Mouse (Mus musculus): ENCODE measurements around the gene Dnajb8. TPM values are rescaled to one million over a fixed set of nuclear protein-coding genes. Genes with fewer than 3 reads are reported as not detected.
A peak's percentile ranks its signal among the peaks of the same experiment; 100 is the strongest.

The Dnajb8 gene
- polyA plus RNA-seq, 1 experiment from 2014 or later: not detected

- 59% methylated on average over 8 of the region's 8 CpGs for WGBS (ENCODE audit: insufficient replicate concordance)
- H3K27ac ChIP-seq (replicated peaks): no peak overlapping the region
- H3K36me3 ChIP-seq (replicated peaks): no peaks in the 10 kb centered on the region
- peaks cover 10% of the 10 kb centered on the region for H3K4me1 ChIP-seq (replicated peaks)
- H3K9me3 ChIP-seq (replicated peaks): no peaks in the 10 kb centered on the region
- H3K4me2 ChIP-seq: no peak overlapping the region
- no peak overlapping the region for H3K4me3 ChIP-seq (replicated peaks)
- no peak for ATAC-seq (ENCODE audit: insufficient read depth)
- peaks cover 75% of the 10 kb centered on the region for H3K27me3 ChIP-seq
- H3K9ac ChIP-seq: no peak overlapping the region
Observed at GRCm38 (mm10) chr6:88233996-88234395, 11.9 kb downstream of the Dnajb8 start.

DNA sequence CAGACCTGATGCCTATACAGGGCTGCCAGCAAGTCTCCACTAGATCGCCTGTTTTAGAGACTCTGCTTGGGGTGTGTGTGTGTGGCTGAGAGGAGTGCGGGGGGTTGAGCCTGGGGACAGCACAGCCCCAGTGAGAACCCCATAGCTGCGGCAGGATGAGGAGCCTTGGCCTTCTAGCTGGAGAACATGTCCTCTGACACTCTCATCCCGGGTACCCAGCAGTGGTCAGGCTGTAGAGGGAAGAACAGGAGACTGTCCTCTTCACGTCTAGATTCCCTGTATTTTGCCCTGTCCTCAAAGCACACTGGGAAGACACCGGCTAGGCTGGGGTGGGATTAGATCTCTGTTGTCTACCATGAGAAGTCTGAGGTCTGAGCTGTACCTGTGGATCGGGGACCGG, 13.4 kb downstream of the Dnajb8 start:
- no peaks in the 10 kb centered on the region for H3K9me3 ChIP-seq (replicated peaks)
- H3K4me3 ChIP-seq (replicated peaks): no peak overlapping the region
- H3K27ac ChIP-seq (replicated peaks): no peak overlapping the region
- no peak for ATAC-seq (ENCODE audit: insufficient read depth)
- H3K4me2 ChIP-seq: no peak overlapping the region
- H3K27me3 ChIP-seq: peaks cover 74% of the 10 kb centered on the region
- H3K4me1 ChIP-seq (replicated peaks): peaks cover 10% of the 10 kb centered on the region
- H3K9ac ChIP-seq: no peak overlapping the region
- no peaks in the 10 kb centered on the region for H3K36me3 ChIP-seq (replicated peaks)
- WGBS (ENCODE audit: insufficient replicate concordance): 31% methylated on average over 8 of the region's 8 CpGs

DNA sequence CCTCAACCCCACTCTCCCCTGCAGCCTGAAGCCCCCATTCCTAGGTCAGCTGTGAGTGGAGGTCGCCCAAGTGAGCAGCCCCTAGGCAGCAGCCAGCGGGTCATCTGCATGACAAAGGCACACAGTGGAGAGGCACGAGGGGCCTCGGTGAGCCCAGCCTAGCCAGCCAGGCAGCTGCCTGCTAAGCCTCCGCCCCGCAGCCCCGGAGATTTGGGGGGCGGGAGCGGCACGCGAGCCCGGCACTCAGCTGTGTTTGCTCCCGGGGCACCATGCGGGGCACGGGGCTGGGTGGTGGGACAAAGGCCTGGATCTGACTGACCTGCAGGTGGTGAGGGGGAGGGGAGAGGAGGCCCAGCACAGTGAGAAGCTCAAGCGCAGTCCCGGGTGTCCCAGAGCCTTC, 13.9 kb downstream of the Dnajb8 start:
- 15% methylated on average over 17 of the region's 17 CpGs for WGBS (ENCODE audit: insufficient replicate concordance)
- Histone ChIP-seq H3K4me1 (replicated peaks) (peaks cover 10% of the 10 kb centered on the region), H3K9me3 (replicated peaks) (no peaks in the 10 kb centered on the region), H3K27ac (replicated peaks) (no peak overlapping the region), H3K4me2 (no peak overlapping the region; the same call in 1 of the 2 replicates), H3K9ac (no peak overlapping the region), H3K4me3 (replicated peaks) (no peak overlapping the region), H3K27me3 (peaks cover 78% of the 10 kb centered on the region), H3K36me3 (replicated peaks) (no peaks in the 10 kb centered on the region)
- no peak for ATAC-seq (ENCODE audit: insufficient read depth)

DNA sequence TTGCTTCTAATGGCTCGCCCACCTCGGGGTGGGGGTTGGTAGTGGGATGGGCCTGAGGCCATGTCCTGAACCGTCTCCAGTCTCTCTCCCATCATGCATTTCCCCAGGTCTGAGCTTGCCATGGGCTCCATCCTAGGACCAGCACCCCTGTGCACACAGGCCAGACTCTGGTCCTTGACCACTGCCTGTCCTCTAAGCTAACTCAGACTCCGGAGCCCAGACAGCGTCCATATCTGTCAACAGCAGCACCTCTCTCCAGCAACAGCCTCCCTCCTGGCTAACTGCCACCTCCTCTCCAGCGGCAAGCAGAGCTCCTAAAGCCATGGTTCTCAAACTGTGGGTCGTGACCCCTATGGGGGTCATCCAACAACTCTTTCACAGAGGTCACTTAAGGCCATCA, 14.4 kb downstream of the Dnajb8 start:
- H3K27ac ChIP-seq (replicated peaks): no peak overlapping the region
- H3K4me1 ChIP-seq (replicated peaks): peaks cover 10% of the 10 kb centered on the region
- no peak overlapping the region for H3K4me3 ChIP-seq (replicated peaks)
- no peaks in the 10 kb centered on the region for H3K36me3 ChIP-seq (replicated peaks)
- no peak overlapping the region; the same call in 1 of the 2 replicates for H3K4me2 ChIP-seq
- ATAC-seq (ENCODE audit: insufficient read depth): no peak
- no peak overlapping the region for H3K9ac ChIP-seq
- peaks cover 76% of the 10 kb centered on the region for H3K27me3 ChIP-seq
- WGBS (ENCODE audit: insufficient replicate concordance): 16% methylated on average over 7 of the region's 7 CpGs
- no peaks in the 10 kb centered on the region for H3K9me3 ChIP-seq (replicated peaks)

GRCm38 (mm10) chr6:88242604-88243003, 20.5 kb downstream of the Dnajb8 start:
- H3K4me1 ChIP-seq (replicated peaks): no peaks in the 10 kb centered on the region
- peak; percentile 40; the same call in 1 of the 2 replicates for ATAC-seq (ENCODE audit: insufficient read depth)
- H3K27ac ChIP-seq (replicated peaks): no peak overlapping the region
- no peak overlapping the region for H3K4me2 ChIP-seq
- no peaks in the 10 kb centered on the region for H3K36me3 ChIP-seq (replicated peaks)
- no peak overlapping the region for H3K9ac ChIP-seq
- peaks cover 38% of the 10 kb centered on the region for H3K27me3 ChIP-seq
- no peak overlapping the region for H3K4me3 ChIP-seq (replicated peaks)
- WGBS (ENCODE audit: insufficient replicate concordance): 2% methylated on average over 15 of the region's 15 CpGs
- no peaks in the 10 kb centered on the region for H3K9me3 ChIP-seq (replicated peaks)

GRCm38 (mm10) chr6:88249231-88249630, 27.2 kb downstream of the Dnajb8 start:
- ATAC-seq (ENCODE audit: insufficient read depth): no peak
- Histone ChIP-seq H3K4me2 (no peak overlapping the region), H3K36me3 (replicated peaks) (no peaks in the 10 kb centered on the region), H3K9me3 (replicated peaks) (no peaks in the 10 kb centered on the region), H3K27ac (replicated peaks) (no peak overlapping the region), H3K27me3 (no peaks in the 10 kb centered on the region), H3K4me3 (replicated peaks) (no peak overlapping the region), H3K4me1 (replicated peaks) (peaks cover 59% of the 10 kb centered on the region), H3K9ac (no peak overlapping the region)
- WGBS (ENCODE audit: insufficient replicate concordance): 68% methylated on average over 1 of the region's 1 CpGs

GRCm38 (mm10) chr6:88251396-88251795, 29.3 kb downstream of the Dnajb8 start:
- Histone ChIP-seq H3K27ac (replicated peaks) (peak overlapping the region; percentile 78), H3K4me3 (replicated peaks) (no peak overlapping the region), H3K4me1 (replicated peaks) (peaks cover 80% of the 10 kb centered on the region), H3K4me2 (peak overlapping the region; percentile 42), H3K27me3 (no peaks in the 10 kb centered on the region), H3K9ac (no peak overlapping the region), H3K9me3 (replicated peaks) (no peaks in the 10 kb centered on the region), H3K36me3 (replicated peaks) (no peaks in the 10 kb centered on the region)
- ATAC-seq (ENCODE audit: insufficient read depth): peak; percentile 30; the same call in 1 of the 2 replicates
- WGBS (ENCODE audit: insufficient replicate concordance): 66% methylated on average over 1 of the region's 1 CpGs

DNA sequence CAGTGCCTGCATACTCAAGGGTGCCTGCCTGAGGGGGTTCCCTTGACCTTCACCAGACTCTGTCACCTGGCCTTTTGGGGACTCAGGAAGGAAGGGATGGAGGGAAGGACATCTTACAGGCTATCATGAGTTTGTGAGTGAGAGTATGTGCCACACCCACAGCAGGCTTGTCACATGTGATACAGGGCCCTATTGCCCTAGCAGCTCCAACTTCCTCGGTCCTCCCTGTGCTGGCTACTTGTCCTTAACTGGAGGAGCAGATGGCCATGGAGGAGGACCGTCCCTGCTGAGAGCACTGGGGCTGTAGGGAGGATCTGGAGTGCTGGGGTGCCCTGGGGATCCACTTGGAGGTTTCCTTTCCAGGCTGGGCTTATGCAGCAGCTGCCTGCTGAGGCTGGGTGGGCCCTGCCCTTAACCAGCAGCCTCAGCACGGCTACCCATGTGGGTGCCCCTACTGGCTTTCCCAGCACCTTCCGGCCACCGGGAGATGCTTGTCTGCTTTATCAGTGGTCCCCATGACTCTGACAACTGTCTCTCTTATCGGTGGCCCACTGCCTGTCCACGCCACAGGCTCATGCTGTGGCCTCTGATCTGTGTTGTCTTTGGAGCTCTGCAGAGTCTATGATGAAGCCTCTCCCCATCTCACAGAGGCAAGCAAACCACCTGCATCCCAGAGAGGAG, 29.9 kb downstream of the Dnajb8 start:
- ATAC-seq (ENCODE audit: insufficient read depth): peak; percentile 71
- Histone ChIP-seq H3K27me3 (no peaks in the 10 kb centered on the region), H3K9ac (no peak overlapping the region; the same call in 1 of the 2 replicates), H3K4me3 (replicated peaks) (no peak overlapping the region), H3K4me2 (peak overlapping the region; percentile 42), H3K36me3 (replicated peaks) (0 out of 2 replicates have a peak, but pooled peaks cover 2% of the 10 kb centered on the region), H3K9me3 (replicated peaks) (no peaks in the 10 kb centered on the region), H3K4me1 (replicated peaks) (peaks cover 86% of the 10 kb centered on the region), H3K27ac (replicated peaks) (peak overlapping the region; percentile 78)
- WGBS (ENCODE audit: insufficient replicate concordance): 13% methylated on average over 7 of the region's 7 CpGs

DNA sequence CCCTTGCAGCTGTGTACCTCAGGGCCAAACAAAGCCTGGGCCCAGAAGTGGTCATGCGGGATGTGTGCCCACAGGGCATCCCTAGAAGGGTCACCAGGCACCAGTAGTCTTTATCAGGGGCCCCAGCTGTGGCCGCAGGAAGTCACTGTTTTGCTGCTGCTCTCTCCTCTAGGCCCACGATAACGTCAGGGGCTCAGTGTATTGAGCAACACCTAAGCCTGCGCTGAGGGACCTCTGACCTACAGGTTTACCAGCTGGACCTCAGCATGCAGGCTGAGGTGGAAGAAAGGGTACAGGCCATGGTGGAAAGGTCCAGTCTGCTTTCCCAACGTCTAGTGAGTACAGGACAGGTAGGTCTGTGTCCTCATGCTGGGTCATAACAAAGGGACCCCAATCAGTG, 32.0 kb downstream of the Dnajb8 start:
- WGBS (ENCODE audit: insufficient replicate concordance): 6% methylated on average over 6 of the region's 6 CpGs
- Histone ChIP-seq H3K9ac (no peak overlapping the region), H3K9me3 (replicated peaks) (no peaks in the 10 kb centered on the region), H3K27ac (replicated peaks) (0 out of 2 replicates have a peak overlapping the region, but pooled peaks have one; percentile 49), H3K4me3 (replicated peaks) (no peak overlapping the region), H3K27me3 (no peaks in the 10 kb centered on the region), H3K4me1 (replicated peaks) (peaks cover 75% of the 10 kb centered on the region), H3K4me2 (no peak overlapping the region), H3K36me3 (replicated peaks) (peaks cover 9% of the 10 kb centered on the region; the same call in 1 of the 2 replicates)
- peak; percentile 37 for ATAC-seq (ENCODE audit: insufficient read depth)

DNA sequence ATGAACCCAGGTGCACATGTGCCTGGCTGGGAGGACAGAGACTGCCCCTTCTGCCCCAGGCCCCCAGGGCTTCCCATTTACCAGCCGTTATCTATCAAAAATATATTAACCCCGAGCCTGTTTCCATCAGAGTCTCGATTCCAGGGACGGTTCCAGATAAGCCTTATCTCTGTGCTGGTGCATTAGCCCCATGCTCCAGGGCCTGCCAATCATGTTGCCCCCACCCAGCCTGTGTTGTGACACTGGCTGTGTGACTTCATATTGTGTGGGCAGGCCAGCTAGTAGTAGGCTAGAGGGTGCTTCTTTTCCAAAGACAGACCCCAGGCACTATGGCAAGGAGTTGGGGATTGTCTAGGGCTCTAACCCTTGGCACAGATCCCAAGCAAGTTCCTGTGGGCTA, 33.4 kb downstream of the Dnajb8 start:
- Histone ChIP-seq H3K27me3 (no peaks in the 10 kb centered on the region), H3K27ac (replicated peaks) (peak overlapping the region; percentile 49), H3K36me3 (replicated peaks) (peaks cover 9% of the 10 kb centered on the region; the same call in 1 of the 2 replicates), H3K9me3 (replicated peaks) (no peaks in the 10 kb centered on the region), H3K4me3 (replicated peaks) (no peak overlapping the region), H3K4me2 (peak overlapping the region; percentile 13; the same call in 1 of the 2 replicates), H3K4me1 (replicated peaks) (peaks cover 65% of the 10 kb centered on the region), H3K9ac (no peak overlapping the region)
- ATAC-seq (ENCODE audit: insufficient read depth): peak; percentile 47
- 19% methylated on average over 4 of the region's 4 CpGs for WGBS (ENCODE audit: insufficient replicate concordance)

DNA sequence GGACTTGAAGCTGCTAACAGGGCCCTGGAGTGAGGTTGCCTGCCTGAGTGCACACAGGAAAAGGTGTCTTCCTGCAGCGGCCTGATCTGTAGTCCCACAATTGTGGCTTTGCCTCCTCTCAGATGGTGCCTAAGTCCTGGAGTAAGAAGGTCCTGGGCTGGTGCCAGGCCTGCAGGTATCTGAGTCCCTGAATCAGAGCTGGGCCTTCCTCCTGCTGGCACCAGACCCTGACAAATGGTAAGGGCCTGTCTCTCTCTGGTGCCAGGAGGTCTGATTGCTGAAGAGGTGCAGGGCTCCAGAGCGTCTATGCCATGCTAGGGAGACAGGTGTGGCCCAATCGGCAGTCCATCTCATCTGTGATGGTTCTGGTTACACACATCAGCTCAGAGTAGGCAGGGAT, 37.6 kb downstream of the Dnajb8 start:
- H3K27ac ChIP-seq (replicated peaks): no peak overlapping the region
- H3K4me3 ChIP-seq (replicated peaks): no peak overlapping the region
- H3K27me3 ChIP-seq: no peaks in the 10 kb centered on the region
- ATAC-seq (ENCODE audit: insufficient read depth): no peak
- H3K4me1 ChIP-seq (replicated peaks): peaks cover 41% of the 10 kb centered on the region
- no peak overlapping the region for H3K4me2 ChIP-seq
- H3K9ac ChIP-seq: no peak overlapping the region
- 65% methylated on average over 3 of the region's 3 CpGs for WGBS (ENCODE audit: insufficient replicate concordance)
- H3K36me3 ChIP-seq (replicated peaks): peaks cover 9% of the 10 kb centered on the region; the same call in 1 of the 2 replicates
- H3K9me3 ChIP-seq (replicated peaks): no peaks in the 10 kb centered on the region
